In the genomic region with DNA sequence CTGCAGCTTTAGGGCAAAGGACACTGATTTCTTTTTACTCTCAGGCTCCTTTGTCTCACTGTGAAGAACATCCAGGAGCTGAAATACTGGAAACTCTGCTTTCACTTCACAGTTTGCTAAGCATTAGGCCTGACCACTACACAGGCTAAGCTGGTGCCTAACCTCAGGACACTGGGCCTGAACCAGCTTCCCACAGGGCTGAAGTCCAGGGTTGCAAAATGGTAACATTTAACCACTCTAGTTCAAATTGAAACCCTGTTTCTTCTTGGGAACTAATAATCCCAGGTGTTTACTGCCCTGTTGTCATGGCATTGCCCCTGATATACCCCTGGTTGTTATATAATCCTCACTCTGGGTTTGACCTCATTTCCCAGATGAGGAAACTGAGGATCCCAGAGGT, we compare ENCODE assay signal across 19 mouse cellular contexts.
DNase-seq lines count a peak whose midpoint lies in the region; ATAC-seq and TF ChIP-seq lines count a peak whose summit lies in the region.
"Had no signal": no experiment of that assay in that cellular context is flagged by ENCODE, and none has a peak within 500 bp of the region (broad histone marks: within the 10 kb centered on the region; RNA-seq: fewer than 3 reads in every experiment).

No protein-coding gene starts in this region.

- H3K27ac ChIP-seq in liver, adult 2 months (replicated peaks; ENCODE audit: insufficient read depth, low read depth, low read length) = peak overlapping the region; percentile 88
- H3K27ac ChIP-seq in liver, embryonic 13.5 days = peak overlapping the region; percentile 47; the same call in 1 of the 2 replicates
- H3K27ac ChIP-seq: forebrain, embryonic 13.5 days; heart, embryonic 13.5 days; hindbrain, embryonic 12.5 days had no signal

- peaks cover 39% of the 10 kb centered on the region for H3K4me1 ChIP-seq in liver, adult 2 months (ENCODE audit: control insufficient read depth, insufficient read depth, low read length)
- peaks cover 64% of the 10 kb centered on the region for H3K4me1 ChIP-seq in liver, embryonic 13.5 days (replicated peaks)
- H3K4me1 ChIP-seq: forebrain, embryonic 13.5 days had no signal

- no peak overlapping the region for H3K9ac ChIP-seq in liver, adult 2 months (ENCODE audit: low read depth, low read length)
- H3K9ac ChIP-seq in liver, embryonic 13.5 days = no peak overlapping the region; the same call in 1 of the 2 replicates
- H3K9ac ChIP-seq: forebrain, embryonic 13.5 days; forebrain, postnatal 0 days; heart, embryonic 13.5 days; hindbrain, embryonic 12.5 days had no signal

- TF ChIP-seq POLR2A in liver, adult 2 months (IDR thresholded peaks at IDR 0.05; ENCODE audit: extremely low read depth, insufficient read depth, low read length) = no peak

- peak; percentile 91 for DNase-seq in liver, adult 2 months (ENCODE audit: extremely low read depth, low read depth, low spot score)
- no peak for DNase-seq in liver
- DNase-seq in adipocyte (ENCODE audit: low spot score) = peak; percentile 79
- no peak for DNase-seq in liver, embryonic 13.5 days
- DNase-seq in thymus, postnatal 36 days = no peak
- no peak for DNase-seq in layer of hippocampus, adult 9-11 months
- DNase-seq: adrenal gland, adult 8-10 months; adrenal gland, postnatal 36 days; cerebellum, adult 11-12 months; cerebellum, adult 9-10 months; cerebellum, postnatal 25 days; forebrain, postnatal 0 days; gastrocnemius, adult 2 months; gastrocnemius, postnatal 25 days; heart, postnatal 36 days had no signal

- no peak for TF ChIP-seq CTCF in liver, adult 2 months (IDR thresholded peaks at IDR 0.05; ENCODE audit: low read depth, low read length)

- no peak overlapping the region for H3K4me2 ChIP-seq in liver, embryonic 13.5 days
- H3K4me2 ChIP-seq: forebrain, embryonic 13.5 days; heart, embryonic 13.5 days; hindbrain, embryonic 12.5 days had no signal

- no peaks in the 10 kb centered on the region for H3K27me3 ChIP-seq in liver, adult 2 months (ENCODE audit: control insufficient read depth, insufficient read depth, low read length)
- H3K27me3 ChIP-seq in liver, embryonic 13.5 days = no peaks in the 10 kb centered on the region
- H3K27me3 ChIP-seq: forebrain, embryonic 13.5 days; heart, embryonic 13.5 days; hindbrain, embryonic 12.5 days had no signal

- no peak for ATAC-seq in liver, embryonic 13.5 days (ENCODE audit: low read depth)
- ATAC-seq: forebrain, embryonic 13.5 days; forebrain, postnatal 0 days; hindbrain, embryonic 16.5 days had no signal

- no peaks in the 10 kb centered on the region for H3K36me3 ChIP-seq in liver, adult 2 months (ENCODE audit: control insufficient read depth, insufficient read depth, low read length)
- no peaks in the 10 kb centered on the region for H3K36me3 ChIP-seq in liver, embryonic 13.5 days
- H3K36me3 ChIP-seq: heart, embryonic 13.5 days; hindbrain, embryonic 12.5 days had no signal

- no peak overlapping the region for H3K4me3 ChIP-seq in liver, adult 2 months (ENCODE audit: insufficient read depth, low read depth, low read length)
- no peak overlapping the region for H3K4me3 ChIP-seq in liver, embryonic 13.5 days (replicated peaks)
- H3K4me3 ChIP-seq: forebrain, embryonic 13.5 days; gastrocnemius, adult 2 months; heart, embryonic 13.5 days; hindbrain, embryonic 12.5 days had no signal

- no peaks in the 10 kb centered on the region for H3K79me2 ChIP-seq in liver, adult 2 months (ENCODE audit: control insufficient read depth, insufficient read depth, low read length)

- no peaks in the 10 kb centered on the region for H3K9me3 ChIP-seq in liver, embryonic 13.5 days (replicated peaks)
- H3K9me3 ChIP-seq: forebrain, embryonic 13.5 days; heart, embryonic 13.5 days; hindbrain, embryonic 12.5 days had no signal

Comparison
In these comparisons a context has a peak if more than half of its experiments do, and no peak if none do; other contexts are left out.
1. DNase-seq: peak in liver, adult 2 months (single experiment) and adipocyte (single experiment); none in liver (single experiment), liver, embryonic 13.5 days (single experiment), thymus, postnatal 36 days (0 of 2) and layer of hippocampus, adult 9-11 months (single experiment).